Mouse (Mus musculus) stomach, embryonic 15.5 days (tissue): ENCODE measurements around the gene Pom121l12. TPM values are rescaled to one million over a fixed set of nuclear protein-coding genes. Genes with fewer than 3 reads are reported as not detected.

Experiments used
- ATAC-seq: fragments of 200-750 bp; cut with Nextera tagmentation; 2 replicates; pipeline ENCODE4 v1.8.0; 2017; ENCODE audit warnings: low read depth, moderate number of reproducible peaks, moderate TSS enrichment; ENCODE audit not compliant: insufficient read depth, low FRiP score
- H3K27ac ChIP-seq: fragments of 300-500 bp; sonication (generic); 2 replicates; pipeline ENCODE4 v1.5.1; 2015; ENCODE audit warnings: mild to moderate bottlenecking, inconsistent platforms
- H3K27me3 ChIP-seq: fragments of 300-500 bp; sonication (generic); replicated peaks from 2 replicates; pipeline ENCODE4 v1.6.1; 2015; ENCODE audit warnings: inconsistent platforms
- H3K36me3 ChIP-seq: fragments of 300-500 bp; sonication (generic); 2 replicates; pipeline ENCODE4 v1.6.1; 2015; ENCODE audit warnings: inconsistent platforms
- H3K4me1 ChIP-seq: fragments of 300-500 bp; sonication (generic); 2 replicates; pipeline ENCODE4 v1.6.1; 2015; ENCODE audit warnings: inconsistent platforms
- H3K4me2 ChIP-seq: fragments of 300-500 bp; sonication (generic); 2 replicates; pipeline ENCODE4 v1.6.1; 2015; ENCODE audit warnings: mild to moderate bottlenecking, inconsistent platforms
- H3K4me3 ChIP-seq: fragments of 300-500 bp; sonication (generic); replicated peaks from 2 replicates; pipeline ENCODE4 v1.5.1; 2015; ENCODE audit warnings: inconsistent platforms
- H3K9ac ChIP-seq: fragments of 300-500 bp; sonication (generic); 2 replicates; pipeline ENCODE4 v1.6.1; 2015; ENCODE audit warnings: inconsistent platforms
- H3K9me3 ChIP-seq: fragments of 300-500 bp; sonication (generic); 2 replicates; pipeline ENCODE4 v1.6.1; 2016; ENCODE audit warnings: inconsistent platforms
- WGBS: fragments of 180-500 bp; shearing (Covaris S2); methylation state at CpG from one replicate; pipeline ENCODE4 v1.1.7; 2015; 5-methylcytosine and 5-hydroxymethylcytosine counted together
- polyA plus RNA-seq: library from polyadenylated mRNA; unstranded; fragments of >200 nt; fragmentation: Nextera tagmentation; extraction: Ambion mirVana; gene quantifications from 2 replicates; pipeline ENCODE4 v1.2.1, GENCODE M21; 2015

Gene Pom121l12
- not detected in 2 replicates for polyA plus RNA-seq

DNA sequence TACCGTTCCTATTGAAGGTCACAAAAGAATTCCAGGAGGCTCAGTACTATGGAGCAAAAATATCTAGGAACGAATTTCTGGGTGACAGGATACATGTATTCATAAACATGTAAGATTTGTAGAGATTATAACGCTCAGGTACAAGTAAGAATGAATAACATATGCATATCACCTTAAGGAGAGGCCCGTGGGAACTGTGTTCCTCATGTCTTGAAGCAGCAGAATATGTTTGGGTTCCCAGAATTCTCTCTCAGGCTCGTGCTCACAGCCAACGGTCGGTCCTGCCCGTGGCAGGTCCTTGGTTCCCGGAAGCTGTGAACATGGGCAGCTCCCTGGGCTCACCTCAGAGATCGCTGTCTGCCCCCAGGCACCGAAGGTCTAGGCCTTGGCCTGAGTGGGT, at the start of gene Pom121l12:
Pom121l12 (plus strand) TSS at position 301 of the 400 bp plus-strand sequence.
- 91% methylated on average over 11 of the region's 11 CpGs for WGBS
- no peaks in the 10 kb centered on the region for H3K27me3 ChIP-seq
- H3K9me3 ChIP-seq = no peaks in the 10 kb centered on the region
- H3K4me1 ChIP-seq = no peaks in the 10 kb centered on the region
- H3K4me3 ChIP-seq = no peak within 1 kb of the TSS
- no peak for ATAC-seq
- no peak within 1 kb of the TSS for H3K27ac ChIP-seq
- H3K4me2 ChIP-seq = no peak within 1 kb of the TSS
- no peaks in the 10 kb centered on the region for H3K36me3 ChIP-seq
- H3K9ac ChIP-seq = no peak within 1 kb of the TSS

DNA sequence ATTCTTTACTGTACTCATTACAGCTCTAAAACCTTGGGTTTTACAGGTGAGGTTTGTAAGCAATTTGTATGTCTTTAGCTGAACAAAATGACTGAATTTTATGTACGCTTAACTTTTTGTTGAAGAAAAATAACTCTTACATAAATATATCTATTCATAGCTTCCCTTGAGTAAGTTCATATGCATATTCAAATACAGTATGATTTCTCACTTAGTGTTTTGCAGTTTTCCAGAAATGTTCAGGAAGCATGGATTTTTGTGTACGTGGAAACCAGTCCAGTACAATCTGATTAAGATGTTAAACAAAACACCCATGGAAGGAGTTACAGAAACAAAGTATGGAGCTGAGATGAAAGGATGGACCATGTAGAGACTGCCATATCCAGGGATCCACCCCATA, 12.8 kb downstream of the Pom121l12 start:
- Histone ChIP-seq H3K9me3 (no peaks in the 10 kb centered on the region), H3K9ac (no peak overlapping the region), H3K36me3 (no peaks in the 10 kb centered on the region), H3K27ac (no peak overlapping the region), H3K4me2 (no peak overlapping the region), H3K27me3 (no peaks in the 10 kb centered on the region), H3K4me1 (no peaks in the 10 kb centered on the region), H3K4me3 (no peak overlapping the region)
- no peak for ATAC-seq
- WGBS = 77% methylated on average over 2 of the region's 2 CpGs
